Mouse (Mus musculus) heart, postnatal 36 days (tissue): ENCODE data around the gene Taok3. TPM values are rescaled to one million over a fixed set of nuclear protein-coding genes. Genes with fewer than 3 reads are reported as not detected.

ENCODE experiments used
- DNase-seq, 2 experiments: peaks; one replicate each; pipeline ENCODE4 v3.0.0; 2021 to 2022
- intact Hi-C: fragments of 180-260 bp; cut with DNase I; formaldehyde crosslinking; loops from one replicate; pipeline ENCODE4 v1.15.1; 2025
- total RNA-seq, 2 experiments: library from RNA; stranded (reverse); gene quantifications; 2 replicates each; pipeline ENCODE4 v1.2.3; 2021

Gene Taok3
- total RNA-seq, 2 experiments from 2014 or later, result 7.7 to 8.2 TPM

- no peak for DNase-seq
- intact Hi-C loops, result no loop called here
Observed at GRCm38 (mm10) chr5:117323751-117324150, 203.8 kb downstream of the Taok3 start.

Other genes starting within 250 kb of the Taok3 start
- gene Suds3, start 4.0 kb upstream of the Taok3 start, total RNA-seq, result 10 to 100 TPM; 89.7 to 97.2 TPM
- gene Pebp1, start 167.5 kb downstream of the Taok3 start, total RNA-seq, result 100 to 1,000 TPM; 412 to 473 TPM
- 10 to 100 TPM; 10.3 to 12.3 TPM for gene Vsig10, start 199.0 kb downstream of the Taok3 start, total RNA-seq
- gene Wsb2, start 237.2 kb downstream of the Taok3 start, total RNA-seq, result 100 to 1,000 TPM in 1 of 2 experiments, 10 to 100 TPM in 1; 97.1 to 104 TPM